Mouse (Mus musculus) ES-Bruce4 (cell line): Measurements from ENCODE around the gene Cacnb2.

Experiments
- CTCF ChIP-seq: IDR thresholded peaks from one replicate; pipeline ENCODE4 v1.8.1; 2011; ENCODE audit warnings: low read depth, low read length
- POLR2A ChIP-seq: IDR thresholded peaks from one replicate; pipeline ENCODE4 v1.8.1; 2011; ENCODE audit warnings: low read length; ENCODE audit not compliant: insufficient read depth

DNA sequence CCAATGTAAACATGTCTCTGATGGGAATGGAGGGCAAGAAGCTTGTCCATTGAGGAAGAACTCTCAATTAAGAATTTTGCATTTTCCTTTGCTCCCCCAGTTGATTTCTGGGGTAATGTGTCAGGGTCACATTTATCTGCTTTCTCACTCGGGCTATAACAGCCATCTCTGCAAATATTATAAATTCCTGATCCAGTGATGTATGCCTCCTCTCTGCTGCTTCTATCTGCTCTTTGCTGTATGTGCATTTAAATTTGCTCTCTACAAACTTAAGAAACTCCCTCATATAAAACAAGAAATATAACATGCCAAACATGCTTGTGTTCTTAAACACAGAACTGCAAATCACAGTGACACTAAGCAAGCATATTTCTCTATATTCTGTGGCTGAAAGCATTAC, 171.5 kb downstream of the Cacnb2 start:
- no peak for TF ChIP-seq POLR2A
- TF ChIP-seq CTCF = no peak
